Mouse (Mus musculus) stomach, postnatal 0 days (tissue): ENCODE measurements at regions not wholly inside any gene's neighbourhood (a gene's known extent, or its start where the extent isn't known, plus 50 kb on each side); places are given as distances from the start of the nearest gene placed in this dataset.
A peak's percentile ranks its signal among the peaks of the same experiment; 100 is the strongest.

ENCODE experiments used
- ATAC-seq: fragments of 200-750 bp; cut with Nextera tagmentation; 2 replicates; pipeline ENCODE4 v1.8.0; 2017; ENCODE audit not compliant: low FRiP score, low TSS enrichment
- DNase-seq: peaks from one replicate; pipeline ENCODE4 v3.0.0-alpha.2; 2016; ENCODE audit warnings: low spot score
- H3K27ac ChIP-seq: fragments of 300-500 bp; sonication (generic); replicated peaks from 2 replicates; pipeline ENCODE4 v1.5.1; 2014; ENCODE audit warnings: mild to moderate bottlenecking, control low read depth
- H3K27me3 ChIP-seq: fragments of 300-500 bp; sonication (generic); 2 replicates; pipeline ENCODE4 v1.6.1; 2014; ENCODE audit warnings: low read length; ENCODE audit not compliant: control insufficient read depth, insufficient read depth
- H3K36me3 ChIP-seq: fragments of 300-500 bp; sonication (generic); 2 replicates; pipeline ENCODE4 v1.6.1; 2014; ENCODE audit warnings: low read length, mixed read lengths; ENCODE audit not compliant: control insufficient read depth, insufficient read depth
- H3K4me1 ChIP-seq: fragments of 300-500 bp; sonication (generic); replicated peaks from 2 replicates; pipeline ENCODE4 v1.6.1; 2014; ENCODE audit warnings: antibody characterized with exemption; ENCODE audit not compliant: control insufficient read depth, insufficient read depth
- H3K4me2 ChIP-seq: fragments of 300-500 bp; sonication (generic); replicated peaks from 2 replicates; pipeline ENCODE4 v1.6.1; 2014; ENCODE audit warnings: low read depth, mild to moderate bottlenecking, control low read depth, moderate library complexity
- H3K4me3 ChIP-seq: fragments of 300-500 bp; sonication (generic); 2 replicates; pipeline ENCODE4 v1.5.1; 2014; ENCODE audit warnings: low read depth, low read length, control low read depth
- H3K9ac ChIP-seq: fragments of 300-500 bp; sonication (generic); 2 replicates; pipeline ENCODE4 v1.6.1; 2014; ENCODE audit warnings: mild to moderate bottlenecking, low read length, control low read depth, mixed read lengths
- H3K9me3 ChIP-seq: fragments of 300-500 bp; sonication (generic); 2 replicates; pipeline ENCODE4 v1.6.1; 2016; ENCODE audit warnings: low read length; ENCODE audit not compliant: control insufficient read depth
- CTCF ChIP-seq: IDR thresholded peaks from 2 replicates; pipeline ENCODE4 v1.5.1; 2016; ENCODE audit warnings: antibody characterized with exemption, low read depth, mild to moderate bottlenecking, moderate library complexity
- EP300 ChIP-seq: optimal IDR thresholded peaks from 2 replicates; pipeline ENCODE3; 2016; ENCODE audit warnings: antibody characterized with exemption
- WGBS: fragments of 180-500 bp; shearing (Covaris S2); extraction: QIAGEN DNeasy Blood & Tissue Kit; methylation state at CpG from one replicate; pipeline ENCODE4 v1.1.7; 2014; 5-methylcytosine and 5-hydroxymethylcytosine counted together

- no peak for TF ChIP-seq CTCF
- no peak for TF ChIP-seq EP300
- no peaks in the 10 kb centered on the region for H3K9me3 ChIP-seq
- H3K36me3 ChIP-seq, result no peaks in the 10 kb centered on the region
- no peak overlapping the region for H3K9ac ChIP-seq
- ATAC-seq, result no peak
- H3K4me1 ChIP-seq, result no peaks in the 10 kb centered on the region
- 79% methylated on average over 21 of the region's 21 CpGs for WGBS
- H3K27me3 ChIP-seq, result no peaks in the 10 kb centered on the region
- no peak for DNase-seq
- H3K27ac ChIP-seq, result no peak overlapping the region
- no peak overlapping the region for H3K4me2 ChIP-seq
- no peak overlapping the region for H3K4me3 ChIP-seq
These were observed 123.1 kb upstream of the Mpdz start for GRCm38 (mm10) chr4:81565422-81566395.

GRCm38 (mm10) chr4:81564446-81564845 is 121.8 kb upstream of the Mpdz start:
- TF ChIP-seq EP300 (no peak), CTCF (peak; percentile 75)
- H3K27ac ChIP-seq, result no peak overlapping the region
- H3K36me3 ChIP-seq, result no peaks in the 10 kb centered on the region
- WGBS, result 1% methylated on average over 6 of the region's 6 CpGs
- H3K4me2 ChIP-seq, result no peak overlapping the region
- H3K4me3 ChIP-seq, result no peak overlapping the region
- no peak overlapping the region for H3K9ac ChIP-seq
- H3K4me1 ChIP-seq, result no peaks in the 10 kb centered on the region
- DNase-seq, result no peak
- H3K27me3 ChIP-seq, result no peaks in the 10 kb centered on the region
- no peak for ATAC-seq
- H3K9me3 ChIP-seq, result no peaks in the 10 kb centered on the region

DNA sequence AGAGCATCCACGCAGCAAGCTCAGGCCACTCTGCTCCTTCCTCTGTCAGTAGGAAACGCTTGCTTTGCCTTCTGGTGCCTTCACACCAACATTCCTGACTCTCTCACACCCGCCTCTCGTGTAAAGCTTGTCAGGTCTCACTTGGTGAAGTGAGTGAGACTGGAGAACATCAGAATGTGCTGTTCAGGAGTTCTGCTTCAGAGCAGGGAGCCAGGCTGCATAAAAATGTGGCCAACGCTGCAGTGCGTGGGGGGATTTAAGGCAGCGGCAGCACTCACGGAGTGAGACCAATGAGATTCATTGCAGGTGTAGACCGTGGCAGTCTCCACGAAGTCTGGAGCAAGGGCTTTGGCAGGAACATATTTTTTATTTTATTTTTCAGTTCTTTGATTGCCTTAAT is 121.0 kb upstream of the Mpdz start:
- ATAC-seq, result no peak
- Histone ChIP-seq H3K36me3 (no peaks in the 10 kb centered on the region), H3K9ac (no peak overlapping the region), H3K4me3 (no peak overlapping the region), H3K9me3 (no peaks in the 10 kb centered on the region), H3K4me2 (no peak overlapping the region), H3K27me3 (no peaks in the 10 kb centered on the region), H3K27ac (no peak overlapping the region), H3K4me1 (no peaks in the 10 kb centered on the region)
- DNase-seq, result no peak
- TF ChIP-seq CTCF (no peak), EP300 (no peak)
- WGBS, result 46% methylated on average over 10 of the region's 10 CpGs

- no peak for ATAC-seq
- H3K9ac ChIP-seq, result no peak overlapping the region
- no peak for DNase-seq
- no peak overlapping the region for H3K4me2 ChIP-seq
- no peaks in the 10 kb centered on the region for H3K4me1 ChIP-seq
- H3K36me3 ChIP-seq, result no peaks in the 10 kb centered on the region
- no peak overlapping the region for H3K27ac ChIP-seq
- H3K9me3 ChIP-seq, result no peaks in the 10 kb centered on the region
- H3K27me3 ChIP-seq, result no peaks in the 10 kb centered on the region
- no peak overlapping the region for H3K4me3 ChIP-seq
- WGBS, result 57% methylated on average over 4 of the region's 4 CpGs
- TF ChIP-seq EP300 (no peak), CTCF (no peak)
These were observed 118.8 kb upstream of the Mpdz start for GRCm38 (mm10) chr4:81561453-81561852.

GRCm38 (mm10) chr4:81550816-81551215 is 108.2 kb upstream of the Mpdz start:
- no peak overlapping the region for H3K9ac ChIP-seq
- no peaks in the 10 kb centered on the region for H3K36me3 ChIP-seq
- H3K4me2 ChIP-seq, result no peak overlapping the region
- DNase-seq (no peak), ATAC-seq (no peak)
- H3K4me3 ChIP-seq, result no peak overlapping the region
- no peaks in the 10 kb centered on the region for H3K27me3 ChIP-seq
- 60% methylated on average over 4 of the region's 4 CpGs for WGBS
- TF ChIP-seq CTCF, result no peak
- no peaks in the 10 kb centered on the region for H3K9me3 ChIP-seq
- no peak overlapping the region for H3K27ac ChIP-seq
- H3K4me1 ChIP-seq, result no peaks in the 10 kb centered on the region

DNA sequence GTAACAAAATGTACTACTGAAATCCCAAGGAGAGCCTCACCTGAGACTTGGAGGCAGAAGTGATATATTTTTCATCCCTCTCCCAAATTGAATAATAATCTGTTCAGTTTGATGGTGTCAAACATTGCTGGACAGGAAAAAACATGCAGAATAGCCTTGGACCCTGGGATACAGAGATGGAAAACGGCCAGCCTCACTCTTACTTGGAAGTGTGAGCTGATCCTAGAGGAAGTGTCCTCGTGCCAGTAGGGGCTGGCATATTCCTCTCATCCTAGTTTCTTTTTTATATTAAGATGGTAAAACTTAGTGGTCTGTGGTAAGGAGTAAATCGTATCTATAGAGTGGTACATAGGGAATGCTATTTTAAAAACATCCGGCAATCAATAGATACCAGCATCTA is 107.6 kb upstream of the Mpdz start:
- Histone ChIP-seq H3K4me1 (no peaks in the 10 kb centered on the region), H3K4me2 (no peak overlapping the region), H3K36me3 (no peaks in the 10 kb centered on the region), H3K9me3 (no peaks in the 10 kb centered on the region), H3K27ac (no peak overlapping the region), H3K27me3 (no peaks in the 10 kb centered on the region), H3K4me3 (no peak overlapping the region), H3K9ac (no peak overlapping the region)
- ATAC-seq (no peak), DNase-seq (no peak)
- WGBS, result 85% methylated on average over 4 of the region's 4 CpGs
- no peak for TF ChIP-seq CTCF
- TF ChIP-seq EP300, result no peak
